Comparison of ENCODE assay signal across 13 mouse cellular contexts in genomic region chr6:142412906-142413491, GRCm38 (mm10). TPM values are rescaled to one million over a fixed set of nuclear protein-coding genes. Genes with fewer than 3 reads are reported as not detected.
DNase-seq lines count a peak whose midpoint lies in the region; ATAC-seq and TF ChIP-seq lines count a peak whose summit lies in the region.
"Had no signal": no experiment of that assay in that cellular context is flagged by ENCODE, and none has a peak within 500 bp of the region (broad histone marks: within the 10 kb centered on the region; RNA-seq: fewer than 3 reads in every experiment).

TSS of gene Spx (plus strand) at chr6:142413441.

- H3K27ac ChIP-seq in kidney, embryonic 16.5 days (ENCODE audit: low read length), result no peak within 1 kb of the TSS
- no peak within 1 kb of the TSS for H3K27ac ChIP-seq in embryonic facial prominence, embryonic 10.5 days (replicated peaks)
- no peak within 1 kb of the TSS for H3K27ac ChIP-seq in hindbrain, embryonic 10.5 days
- no peak within 1 kb of the TSS for H3K27ac ChIP-seq in midbrain, embryonic 12.5 days (replicated peaks)
- H3K27ac ChIP-seq in left cerebral cortex, adult 2 months, result no peak within 1 kb of the TSS
- H3K27ac ChIP-seq: stomach, postnatal 0 days had no signal

- ATAC-seq in kidney, embryonic 16.5 days (ENCODE audit: low FRiP score, low TSS enrichment), result no peak
- no peak for ATAC-seq in midbrain, embryonic 12.5 days (ENCODE audit: low FRiP score, low read depth)

- peak within 1 kb of the TSS; percentile 67 for H3K4me2 ChIP-seq in kidney, embryonic 16.5 days (replicated peaks; ENCODE audit: low read depth, low read length)
- peak within 1 kb of the TSS; percentile 76 for H3K4me2 ChIP-seq in midbrain, embryonic 12.5 days (replicated peaks)

- H3K9ac ChIP-seq in kidney, embryonic 16.5 days (replicated peaks; ENCODE audit: low read length), result no peak within 1 kb of the TSS
- H3K9ac ChIP-seq in midbrain, embryonic 12.5 days (replicated peaks), result no peak within 1 kb of the TSS

- no peaks in the 10 kb centered on the region for H3K36me3 ChIP-seq in kidney, embryonic 16.5 days (ENCODE audit: insufficient read depth, low read length)
- H3K36me3 ChIP-seq in embryonic facial prominence, embryonic 10.5 days (replicated peaks), result no peaks in the 10 kb centered on the region
- no peaks in the 10 kb centered on the region for H3K36me3 ChIP-seq in hindbrain, embryonic 10.5 days
- no peaks in the 10 kb centered on the region for H3K36me3 ChIP-seq in midbrain, embryonic 12.5 days
- H3K36me3 ChIP-seq: G1E had no signal

- H3K4me1 ChIP-seq in kidney, embryonic 16.5 days (ENCODE audit: insufficient read depth, low read length), result peaks cover 5% of the 10 kb centered on the region; the same call in 1 of the 2 replicates
- peaks cover 19% of the 10 kb centered on the region for H3K4me1 ChIP-seq in embryonic facial prominence, embryonic 10.5 days
- H3K4me1 ChIP-seq in hindbrain, embryonic 10.5 days (replicated peaks), result peaks cover 16% of the 10 kb centered on the region
- H3K4me1 ChIP-seq in midbrain, embryonic 12.5 days, result peaks cover 10% of the 10 kb centered on the region

- no peaks in the 10 kb centered on the region for H3K9me3 ChIP-seq in kidney, embryonic 16.5 days (ENCODE audit: low read length)
- H3K9me3 ChIP-seq in embryonic facial prominence, embryonic 10.5 days, result no peaks in the 10 kb centered on the region
- no peaks in the 10 kb centered on the region for H3K9me3 ChIP-seq in hindbrain, embryonic 10.5 days
- no peaks in the 10 kb centered on the region for H3K9me3 ChIP-seq in midbrain, embryonic 12.5 days
- H3K9me3 ChIP-seq: G1E had no signal

- H3K4me3 ChIP-seq in kidney, embryonic 16.5 days (ENCODE audit: low read length), result no peak within 1 kb of the TSS
- H3K4me3 ChIP-seq in embryonic facial prominence, embryonic 10.5 days, result peak within 1 kb of the TSS; percentile 56
- peak within 1 kb of the TSS; percentile 53 for H3K4me3 ChIP-seq in hindbrain, embryonic 10.5 days
- H3K4me3 ChIP-seq in midbrain, embryonic 12.5 days, result peak within 1 kb of the TSS; percentile 43; the same call in 1 of the 2 replicates
- H3K4me3 ChIP-seq in left cerebral cortex, adult 2 months, result no peak within 1 kb of the TSS

- 54% methylated on average over 11 of the region's 11 CpGs for WGBS in kidney, embryonic 16.5 days
- 68% methylated on average over 11 of the region's 11 CpGs for WGBS in embryonic facial prominence, embryonic 10.5 days
- 58% methylated on average over 11 of the region's 11 CpGs for WGBS in hindbrain, embryonic 10.5 days
- WGBS in midbrain, embryonic 12.5 days, result 75% methylated on average over 11 of the region's 11 CpGs

- H3K27me3 ChIP-seq in kidney, embryonic 16.5 days (ENCODE audit: insufficient read depth, low read length), result peaks cover 30% of the 10 kb centered on the region
- H3K27me3 ChIP-seq in embryonic facial prominence, embryonic 10.5 days (replicated peaks; ENCODE audit: low read depth, poor library complexity, severe bottlenecking), result peaks cover 45% of the 10 kb centered on the region
- peaks cover 40% of the 10 kb centered on the region for H3K27me3 ChIP-seq in hindbrain, embryonic 10.5 days (ENCODE audit: insufficient read depth, poor library complexity, severe bottlenecking)
- peaks cover 35% of the 10 kb centered on the region for H3K27me3 ChIP-seq in midbrain, embryonic 12.5 days

- no peak for TF ChIP-seq CTCF in left cerebral cortex, adult 2 months (IDR thresholded peaks at IDR 0.05)

- intact Hi-C loops in left cerebral cortex, adult 2 months (cut with DNase I), result no loop called here

- DNase-seq in kidney, adult 11 months, result no peak
- no peak for DNase-seq in embryonic facial prominence, embryonic 10.5 days (ENCODE audit: low spot score)
- DNase-seq in hindbrain, embryonic 10.5 days (ENCODE audit: low spot score), result no peak
- no peak for DNase-seq in thymus, postnatal 25 days
- no peak for DNase-seq in spleen, adult 18-20 months
- DNase-seq in left cerebral cortex, adult 2 months (ENCODE audit: extremely low spot score in 1 of 2, low spot score in 2 of 2), result no peak
- DNase-seq: heart, adult 11 months; kidney, adult 2 months; right cerebral cortex, postnatal 14 days had no signal

RNA-seq across cellular contexts. Expression of gene Spx, which starts in this region (rescaled TPM):
- polyA plus RNA-seq in kidney, embryonic 16.5 days (2015; fragmentation: Nextera tagmentation; extraction: Ambion mirVana), result 0.37 and 0.55 TPM in 2 replicates
- polyA plus RNA-seq in embryonic facial prominence, embryonic 10.5 days (2016; fragmentation: Nextera tagmentation; extraction: Ambion mirVana), result 1.1 TPM in 2 replicates
- 1.9 and 2.8 TPM in 2 replicates for polyA plus RNA-seq in hindbrain, embryonic 10.5 days (2016; fragmentation: Nextera tagmentation; extraction: Ambion mirVana)
- 2.6 and 4.3 TPM in 2 replicates for polyA plus RNA-seq in midbrain, embryonic 12.5 days (2016; fragmentation: Nextera tagmentation; extraction: Ambion mirVana)
- 1 to 10 TPM; 2.1 to 4.0 TPM for total RNA-seq in left cerebral cortex, adult 2 months (2021)
- polyA plus RNA-seq: G1E had no signal

Comparison
In these comparisons a context has a peak if more than half of its experiments do, and no peak if none do; other contexts are left out.
1. H3K4me3 ChIP-seq: peak in embryonic facial prominence, embryonic 10.5 days (single experiment), hindbrain, embryonic 10.5 days (single experiment) and midbrain, embryonic 12.5 days (single experiment); none in kidney, embryonic 16.5 days (single experiment) and left cerebral cortex, adult 2 months (single experiment).